Mouse (Mus musculus): Measurements from ENCODE around the gene Gm49721.
"Not testable (repeated sequence)": the region's sequence is repeated elsewhere in the genome, so short reads cannot be mapped to it uniquely, and the experiment has no call there.

- TF ChIP-seq CTCF (IDR thresholded peaks at IDR 0.05; ENCODE audit: control insufficient read depth, insufficient read depth, insufficient read length); USF1 (IDR thresholded peaks at IDR 0.05; ENCODE audit: low read depth): not testable (repeated sequence)
Measured at GRCm38 (mm10) chr17:6978287-6979248, at the start of gene Gm49721.

All from C2C12 (cell line).